Mouse (Mus musculus): ENCODE measurements at regions not wholly inside any gene's neighbourhood (a gene's known extent, or its start where the extent isn't known, plus 50 kb on each side); places are given as distances from the start of the nearest gene placed in this dataset.

DNA sequence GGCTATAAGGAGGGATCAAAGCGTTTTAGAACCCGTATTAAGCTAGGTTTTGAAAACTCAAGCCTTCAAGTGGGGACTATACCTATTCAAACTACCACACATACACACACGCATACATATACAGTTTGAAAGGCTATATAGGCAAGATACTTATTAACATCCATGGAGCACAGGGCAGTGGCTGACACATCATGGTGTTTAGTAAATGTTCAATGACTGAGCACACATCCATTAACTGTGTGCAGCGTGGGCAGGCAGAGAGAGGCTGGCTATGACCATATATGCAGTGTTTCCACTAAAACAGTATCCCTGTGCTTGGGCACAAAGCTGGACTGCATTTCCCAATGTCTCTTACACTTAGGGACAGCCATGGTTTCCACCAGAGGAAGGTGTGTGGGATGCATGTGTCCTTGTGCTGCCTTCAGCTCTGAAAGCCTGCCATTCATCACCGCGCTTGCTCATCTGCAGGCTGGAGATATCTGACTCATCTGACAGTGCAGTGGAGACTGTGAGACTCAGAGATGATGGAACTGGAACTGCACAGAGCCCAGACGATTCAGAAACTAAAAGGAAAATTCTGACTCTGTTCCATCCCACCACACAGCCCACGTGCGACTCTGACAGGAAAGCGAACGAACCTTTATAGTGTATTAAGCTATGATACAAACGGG is 124.6 kb upstream of the L3mbtl3 start:
- no peak for TF ChIP-seq GATA1 (IDR thresholded peaks at IDR 0.05; ENCODE audit: low read length)
- no peak for TF ChIP-seq TAL1 (IDR thresholded peaks at IDR 0.05; ENCODE audit: low read length)
